Mouse (Mus musculus) T-helper 2 cell (primary cell): Measurements from ENCODE around the gene Ocln.

Source experiments
- in situ Hi-C: fragments of 300-600 bp; cut with MboI, MseI; formaldehyde crosslinking; loops from one replicate; pipeline ENCODE4 v1.15.1; 2025; ENCODE audit warnings: high pct_unique_total_duplicates

Gene Ocln

GRCm38 (mm10) chr13:100544220-100544662, 8.3 kb downstream of the Ocln start:
- in situ Hi-C loops = no loop called here

- in situ Hi-C loops = no loop called here
Observed at GRCm38 (mm10) chr13:100543011-100543767, 9.3 kb downstream of the Ocln start.

GRCm38 (mm10) chr13:100536149-100536548, 16.4 kb downstream of the Ocln start:
- in situ Hi-C loops = no loop called here

- in situ Hi-C loops = no loop called here
Observed at GRCm38 (mm10) chr13:100532788-100533365, 19.6 kb downstream of the Ocln start.

GRCm38 (mm10) chr13:100526649-100527038, 25.9 kb downstream of the Ocln start:
- in situ Hi-C loops = no loop called here

- in situ Hi-C loops = no loop called here
Observed at GRCm38 (mm10) chr13:100525935-100526648, 26.4 kb downstream of the Ocln start.

- in situ Hi-C loops = no loop called here
Observed at GRCm38 (mm10) chr13:100524896-100525295, 27.6 kb downstream of the Ocln start.

- in situ Hi-C loops = no loop called here
Observed at GRCm38 (mm10) chr13:100523698-100524097, 28.8 kb downstream of the Ocln start.

GRCm38 (mm10) chr13:100521724-100522591, 30.6 kb downstream of the Ocln start:
- in situ Hi-C loops = no loop called here

GRCm38 (mm10) chr13:100519162-100519561, 33.4 kb downstream of the Ocln start:
- in situ Hi-C loops = no loop called here

- in situ Hi-C loops = no loop called here
Observed at GRCm38 (mm10) chr13:100518191-100518590, 34.3 kb downstream of the Ocln start.

GRCm38 (mm10) chr13:100517652-100518153, 34.8 kb downstream of the Ocln start:
- in situ Hi-C loops = no loop called here

GRCm38 (mm10) chr13:100516213-100517105, 36.1 kb downstream of the Ocln start:
- in situ Hi-C loops = no loop called here

- in situ Hi-C loops = no loop called here
Observed at GRCm38 (mm10) chr13:100512792-100513191, 39.7 kb downstream of the Ocln start.

- in situ Hi-C loops = no loop called here
Observed at GRCm38 (mm10) chr13:100511860-100512364, 40.6 kb downstream of the Ocln start.

- in situ Hi-C loops = no loop called here
Observed at GRCm38 (mm10) chr13:100511146-100511859, 41.2 kb downstream of the Ocln start.

GRCm38 (mm10) chr13:100499625-100500024, 52.9 kb downstream of the Ocln start:
- in situ Hi-C loops = loop anchor here (25.0 kb wide), 1 partner anchor 462 kb away; no protein-coding TSS in a partner anchor

- in situ Hi-C loops = loop anchor here (25.0 kb wide), 1 partner anchor 458 kb away; no protein-coding TSS in a partner anchor
Observed at GRCm38 (mm10) chr13:100495337-100495736, 57.2 kb downstream of the Ocln start.

GRCm38 (mm10) chr13:100494370-100494769, 58.1 kb downstream of the Ocln start:
- in situ Hi-C loops = loop anchor here (5.0 to 25.0 kb wide), 2 partner anchors 93 to 457 kb away; no protein-coding TSS in a partner anchor
